Mouse (Mus musculus) olfactory bulb, adult 2 months (tissue): ENCODE data around the gene Map10.

Source experiments
- CTCF ChIP-seq: fragments of 200-500 bp; IDR thresholded peaks from 2 replicates; pipeline ENCODE4 v1.5.1; 2012; ENCODE audit warnings: low read depth, mild to moderate bottlenecking, low read length, moderate library complexity; ENCODE audit not compliant: insufficient read depth
- POLR2A ChIP-seq: fragments of 200-500 bp; IDR thresholded peaks from 2 replicates; pipeline ENCODE4 v1.6.1; 2012; ENCODE audit warnings: mild to moderate bottlenecking, low read depth, low read length, moderate library complexity; ENCODE audit not compliant: insufficient read depth

DNA sequence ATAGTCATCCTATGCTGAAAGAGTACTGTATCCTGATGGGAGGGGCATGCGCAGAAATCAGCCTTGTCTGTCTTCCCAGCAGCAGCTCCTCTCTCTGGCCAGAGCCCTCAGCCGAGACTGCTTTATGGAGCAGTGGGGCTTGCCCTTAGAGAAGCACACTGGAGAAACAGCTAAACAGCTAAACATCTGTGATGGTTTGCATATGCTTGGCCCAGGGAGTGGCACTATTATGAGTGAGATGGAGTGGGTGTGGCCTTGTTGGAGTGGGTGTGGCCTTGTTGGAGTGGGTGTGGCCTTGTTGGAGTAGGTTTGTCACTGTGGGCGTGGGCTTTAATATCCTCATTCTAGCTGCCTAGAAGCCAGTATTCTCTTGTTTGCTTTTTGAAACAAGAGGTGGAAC is 23.6 kb downstream of the Map10 start:
- TF ChIP-seq CTCF = no peak
- no peak for TF ChIP-seq POLR2A
